Mouse (Mus musculus) ES-E14 (cell line): Measurements from ENCODE around the gene Ppp4r2.

Source experiments
- CHD2 ChIP-seq: IDR thresholded peaks from 2 replicates; pipeline ENCODE4 v1.6.1; 2014; ENCODE audit warnings: mild to moderate bottlenecking, low read depth, low read length, inconsistent platforms
- HCFC1 ChIP-seq: IDR thresholded peaks from 2 replicates; pipeline ENCODE4 v1.6.1; 2012; ENCODE audit warnings: low read length, inconsistent platforms, borderline replicate concordance; ENCODE audit not compliant: insufficient read depth
- ZC3H11A ChIP-seq: IDR thresholded peaks from 2 replicates; pipeline ENCODE4 v1.6.1; 2012; ENCODE audit warnings: low read depth, mild to moderate bottlenecking, inconsistent platforms, low read length, borderline replicate concordance
- ZNF384 ChIP-seq: IDR thresholded peaks from 2 replicates; pipeline ENCODE4 v1.6.1; 2012; ENCODE audit warnings: low read depth, low read length, inconsistent platforms

- TF ChIP-seq CHD2 (no peak), ZC3H11A (no peak), HCFC1 (no peak), ZNF384 (no peak)
These were observed 71.0 kb downstream of the Ppp4r2 start for GRCm38 (mm10) chr6:100904463-100904862.
